Mouse (Mus musculus): ENCODE results near the gene Gm12216. TPM values are rescaled to one million over a fixed set of nuclear protein-coding genes. Genes with fewer than 3 reads are reported as not detected.

Gm12216 gene
- polyA plus RNA-seq, 1 experiment from 2014 or later = 0.41 TPM

GRCm38 (mm10) chr11:53814810-53815209 is 44.2 kb downstream of the Gm12216 start:
- Histone ChIP-seq H3K27me3 (no peaks in the 10 kb centered on the region), H3K9ac (no peak overlapping the region), H3K4me2 (no peak overlapping the region), H3K4me1 (no peaks in the 10 kb centered on the region), H3K9me3 (replicated peaks) (no peaks in the 10 kb centered on the region), H3K4me3 (no peak overlapping the region), H3K36me3 (ENCODE audit: poor library complexity, severe bottlenecking) (no peaks in the 10 kb centered on the region), H3K27ac (no peak overlapping the region)
- no peak for ATAC-seq
- WGBS = 61% methylated on average over 3 of the region's 3 CpGs

GRCm38 (mm10) chr11:53813001-53813868 is 45.8 kb downstream of the Gm12216 start:
- H3K4me1 ChIP-seq = no peaks in the 10 kb centered on the region
- no peaks in the 10 kb centered on the region for H3K9me3 ChIP-seq (replicated peaks)
- WGBS = 86% methylated on average over 16 of the region's 16 CpGs
- no peak overlapping the region for H3K4me3 ChIP-seq
- H3K4me2 ChIP-seq = no peak overlapping the region
- no peaks in the 10 kb centered on the region for H3K36me3 ChIP-seq (ENCODE audit: poor library complexity, severe bottlenecking)
- ATAC-seq = no peak
- H3K9ac ChIP-seq = no peak overlapping the region
- H3K27me3 ChIP-seq = no peaks in the 10 kb centered on the region
- no peak overlapping the region for H3K27ac ChIP-seq

- no peak overlapping the region for H3K4me2 ChIP-seq
- H3K9ac ChIP-seq = no peak overlapping the region
- no peak overlapping the region for H3K27ac ChIP-seq
- ATAC-seq = no peak
- WGBS = 81% methylated on average over 3 of the region's 3 CpGs
- H3K27me3 ChIP-seq = no peaks in the 10 kb centered on the region
- H3K4me3 ChIP-seq = no peak overlapping the region
- no peaks in the 10 kb centered on the region for H3K4me1 ChIP-seq
- no peaks in the 10 kb centered on the region for H3K36me3 ChIP-seq (ENCODE audit: poor library complexity, severe bottlenecking)
- H3K9me3 ChIP-seq (replicated peaks) = no peaks in the 10 kb centered on the region
Measured at GRCm38 (mm10) chr11:53811312-53811711, 47.7 kb downstream of the Gm12216 start.

- no peak overlapping the region for H3K4me3 ChIP-seq
- no peak overlapping the region for H3K4me2 ChIP-seq
- no peaks in the 10 kb centered on the region for H3K27me3 ChIP-seq
- no peaks in the 10 kb centered on the region for H3K4me1 ChIP-seq
- 77% methylated on average over 2 of the region's 2 CpGs for WGBS
- ATAC-seq = no peak
- H3K9me3 ChIP-seq (replicated peaks) = no peaks in the 10 kb centered on the region
- H3K36me3 ChIP-seq (ENCODE audit: poor library complexity, severe bottlenecking) = no peaks in the 10 kb centered on the region
- H3K9ac ChIP-seq = no peak overlapping the region
- no peak overlapping the region for H3K27ac ChIP-seq
Measured at GRCm38 (mm10) chr11:53810749-53811148, 48.3 kb downstream of the Gm12216 start.

GRCm38 (mm10) chr11:53810156-53810555 is 48.9 kb downstream of the Gm12216 start:
- Histone ChIP-seq H3K36me3 (ENCODE audit: poor library complexity, severe bottlenecking) (no peaks in the 10 kb centered on the region), H3K4me1 (no peaks in the 10 kb centered on the region), H3K9me3 (replicated peaks) (no peaks in the 10 kb centered on the region), H3K27me3 (no peaks in the 10 kb centered on the region), H3K9ac (no peak overlapping the region), H3K27ac (no peak overlapping the region), H3K4me2 (no peak overlapping the region), H3K4me3 (no peak overlapping the region)
- WGBS = 64% methylated on average over 5 of the region's 5 CpGs
- no peak for ATAC-seq

GRCm38 (mm10) chr11:53809354-53809753 is 49.7 kb downstream of the Gm12216 start:
- ATAC-seq = no peak
- H3K4me1 ChIP-seq = no peaks in the 10 kb centered on the region
- no peaks in the 10 kb centered on the region for H3K36me3 ChIP-seq (ENCODE audit: poor library complexity, severe bottlenecking)
- H3K4me3 ChIP-seq = no peak overlapping the region
- WGBS = 43% methylated on average over 5 of the region's 5 CpGs
- no peaks in the 10 kb centered on the region for H3K9me3 ChIP-seq (replicated peaks)
- no peaks in the 10 kb centered on the region for H3K27me3 ChIP-seq
- H3K9ac ChIP-seq = no peak overlapping the region
- H3K27ac ChIP-seq = no peak overlapping the region
- H3K4me2 ChIP-seq = no peak overlapping the region

GRCm38 (mm10) chr11:53805786-53806185 is 53.3 kb downstream of the Gm12216 start:
- H3K9me3 ChIP-seq (replicated peaks) = no peaks in the 10 kb centered on the region
- no peaks in the 10 kb centered on the region for H3K27me3 ChIP-seq
- no peak overlapping the region for H3K9ac ChIP-seq
- no peak for ATAC-seq
- 80% methylated on average over 9 of the region's 9 CpGs for whole genome bisulfite sequencing
- H3K4me2 ChIP-seq = no peak overlapping the region
- no peak overlapping the region for H3K4me3 ChIP-seq
- no peak overlapping the region for H3K27ac ChIP-seq
- H3K4me1 ChIP-seq = no peaks in the 10 kb centered on the region
- no peaks in the 10 kb centered on the region for H3K36me3 ChIP-seq (ENCODE audit: poor library complexity, severe bottlenecking)

GRCm38 (mm10) chr11:53804569-53805344 is 54.3 kb downstream of the Gm12216 start:
- Histone ChIP-seq H3K4me1 (no peaks in the 10 kb centered on the region), H3K27me3 (no peaks in the 10 kb centered on the region), H3K4me3 (no peak overlapping the region), H3K9ac (no peak overlapping the region), H3K27ac (no peak overlapping the region), H3K9me3 (replicated peaks) (no peaks in the 10 kb centered on the region), H3K4me2 (no peak overlapping the region), H3K36me3 (ENCODE audit: poor library complexity, severe bottlenecking) (no peaks in the 10 kb centered on the region)
- WGBS = 81% methylated on average over 14 of the region's 14 CpGs
- ATAC-seq = no peak

GRCm38 (mm10) chr11:53803494-53803893 is 55.6 kb downstream of the Gm12216 start:
- H3K4me1 ChIP-seq = no peaks in the 10 kb centered on the region
- no peaks in the 10 kb centered on the region for H3K36me3 ChIP-seq (ENCODE audit: poor library complexity, severe bottlenecking)
- 86% methylated on average over 6 of the region's 6 CpGs for WGBS
- H3K9me3 ChIP-seq (replicated peaks) = no peaks in the 10 kb centered on the region
- ATAC-seq = no peak
- no peak overlapping the region for H3K9ac ChIP-seq
- H3K4me3 ChIP-seq = no peak overlapping the region
- H3K27ac ChIP-seq = no peak overlapping the region
- H3K4me2 ChIP-seq = no peak overlapping the region
- H3K27me3 ChIP-seq = no peaks in the 10 kb centered on the region

GRCm38 (mm10) chr11:53803093-53803492 is 56.0 kb downstream of the Gm12216 start:
- Histone ChIP-seq H3K4me1 (no peaks in the 10 kb centered on the region), H3K27me3 (no peaks in the 10 kb centered on the region), H3K9me3 (replicated peaks) (no peaks in the 10 kb centered on the region), H3K4me2 (no peak overlapping the region), H3K27ac (no peak overlapping the region), H3K9ac (no peak overlapping the region), H3K4me3 (no peak overlapping the region), H3K36me3 (ENCODE audit: poor library complexity, severe bottlenecking) (no peaks in the 10 kb centered on the region)
- no peak for ATAC-seq
- 92% methylated on average over 12 of the region's 12 CpGs for WGBS

- no peak overlapping the region for H3K4me2 ChIP-seq
- no peak for ATAC-seq
- 93% methylated on average over 5 of the region's 5 CpGs for WGBS
Measured at GRCm38 (mm10) chr11:53800975-53801374, 58.1 kb downstream of the Gm12216 start.

GRCm38 (mm10) chr11:53800036-53800435 is 59.0 kb downstream of the Gm12216 start:
- no peak overlapping the region for H3K27ac ChIP-seq
- ATAC-seq = no peak
- no peak overlapping the region for H3K9ac ChIP-seq
- no peaks in the 10 kb centered on the region for H3K9me3 ChIP-seq (replicated peaks)
- no peak overlapping the region for H3K4me3 ChIP-seq
- WGBS = 68% methylated on average over 4 of the region's 4 CpGs
- H3K4me2 ChIP-seq = no peak overlapping the region
- H3K4me1 ChIP-seq = no peaks in the 10 kb centered on the region
- H3K36me3 ChIP-seq (ENCODE audit: poor library complexity, severe bottlenecking) = no peaks in the 10 kb centered on the region
- H3K27me3 ChIP-seq = no peaks in the 10 kb centered on the region

More at GRCm38 (mm10) chr11:53800975-53801374, 58.1 kb downstream of the Gm12216 start:
- Histone ChIP-seq H3K4me1 (no peaks in the 10 kb centered on the region), H3K4me3 (no peak overlapping the region), H3K36me3 (ENCODE audit: poor library complexity, severe bottlenecking) (no peaks in the 10 kb centered on the region), H3K27ac (no peak overlapping the region), H3K9ac (no peak overlapping the region), H3K9me3 (replicated peaks) (no peaks in the 10 kb centered on the region), H3K27me3 (no peaks in the 10 kb centered on the region)
